Mouse (Mus musculus): Measurements from ENCODE around the gene Rag1. TPM values are rescaled to one million over a fixed set of nuclear protein-coding genes. Genes with fewer than 3 reads are reported as not detected.

The Rag1 gene
- total and polyA plus RNA-seq, 3 experiments = under 0.01 TPM; not detected in 2

DNA sequence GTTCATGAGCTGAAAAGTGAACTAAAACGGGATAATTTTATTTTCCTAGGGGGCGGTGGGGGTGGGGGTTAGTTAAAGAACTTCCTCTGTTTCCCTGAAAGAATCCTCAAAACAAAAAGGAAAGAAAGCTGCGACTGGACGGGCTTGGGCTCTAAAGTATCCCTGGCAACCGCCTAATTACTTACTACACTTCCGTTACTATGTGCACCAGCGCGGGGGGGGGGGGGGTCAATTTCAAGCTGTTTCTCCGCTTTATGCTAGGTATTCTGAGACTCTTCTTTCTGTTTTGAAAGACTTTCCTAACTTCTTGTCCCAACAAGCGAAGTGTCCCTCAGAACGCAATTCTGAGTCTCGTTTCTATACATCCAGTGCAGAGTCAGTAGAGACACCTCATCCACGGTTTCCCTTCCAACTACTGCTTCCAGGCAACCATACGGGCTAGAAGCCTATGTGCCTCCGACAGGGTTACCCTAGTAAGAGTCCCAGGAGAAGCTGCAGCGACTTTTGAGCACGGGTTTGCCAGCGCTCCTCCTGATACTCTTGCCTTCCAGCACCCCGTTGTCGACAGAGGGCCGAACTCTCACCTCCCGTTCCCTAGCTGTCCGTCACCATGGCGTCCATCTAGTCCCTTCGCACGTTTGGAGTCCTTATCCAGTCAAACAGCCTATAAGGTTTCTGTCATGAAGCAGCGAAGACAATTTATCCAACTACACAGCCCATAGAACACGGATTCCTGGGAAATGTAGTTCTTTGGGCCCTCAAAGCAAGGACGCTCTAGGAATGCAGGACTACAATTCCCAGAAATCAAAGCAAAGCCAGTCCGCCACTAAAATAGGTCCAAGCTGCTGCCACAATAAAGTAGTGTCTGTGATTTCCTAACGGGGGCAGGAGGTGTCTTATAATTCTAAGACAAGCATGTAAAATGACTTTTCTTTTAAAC lies 20.7 kb downstream of the Rag1 start:
- H3K4me1 ChIP-seq (ENCODE audit: control insufficient read depth in 1 of 2, insufficient read depth in 2 of 2, low read length in 2 of 2) = peaks cover 2 to 7% of the 10 kb centered on the region in 2 experiments; a peak in 3 of 4 replicates
- peaks cover 0 to 2% of the 10 kb centered on the region in 2 experiments; a peak in 2 of 4 replicates for H3K27me3 ChIP-seq (ENCODE audit: control insufficient read depth in 1 of 2, insufficient read depth in 2 of 2, low read length in 2 of 2)
- DNase-seq (ENCODE audit: low read depth, low spot score) = peak; percentile 96
- H3K9me3 ChIP-seq (replicated peaks; ENCODE audit: insufficient read depth, low read length) = no peaks in the 10 kb centered on the region
- peak overlapping the region; percentile 75 for H3K9ac ChIP-seq (ENCODE audit: control insufficient read depth, low read depth, low read length, poor library complexity, severe bottlenecking)
- H3K27ac ChIP-seq (ENCODE audit: control insufficient read depth, low read depth, low read length) = peak overlapping the region; percentile 29
- H3K36me3 ChIP-seq (ENCODE audit: control insufficient read depth in 1 of 2, insufficient read depth in 2 of 2, low read length in 2 of 2) = peaks cover 0 to 10% of the 10 kb centered on the region in 2 experiments; a peak in 2 of 4 replicates
- H3K4me3 ChIP-seq (ENCODE audit: control insufficient read depth in 1 of 2, insufficient read depth in 1 of 2, low read depth in 2 of 2, low read length in 2 of 2) = peak overlapping the region; percentile 72 to 83
- H3K79me2 ChIP-seq (ENCODE audit: control insufficient read depth, insufficient read depth, low read length, poor library complexity) = no peaks in the 10 kb centered on the region
- TF ChIP-seq NELFE (IDR thresholded peaks at IDR 0.05; ENCODE audit: low read depth, low read length) (peak; percentile 61), MYC (IDR thresholded peaks at IDR 0.05; ENCODE audit: low read depth, low read length) (peak; percentile 57; the same call in 1 of the 2 replicates), ETS1 (IDR thresholded peaks at IDR 0.05; ENCODE audit: low read depth, low read length) (no peak), MXI1 (IDR thresholded peaks at IDR 0.05; ENCODE audit: low read depth, low read length) (no peak; the same call in 1 of the 2 replicates), GABPA (IDR thresholded peaks at IDR 0.05; ENCODE audit: low read depth, low read length) (no peak), ZMIZ1 (IDR thresholded peaks at IDR 0.05; ENCODE audit: low read depth, low read length) (no peak), MAFK (IDR thresholded peaks at IDR 0.05; ENCODE audit: borderline replicate concordance, low read depth, low read length) (no peak), E2F4 (IDR thresholded peaks at IDR 0.05; ENCODE audit: borderline replicate concordance, low read depth, low read length) (no peak), RAD21 (IDR thresholded peaks at IDR 0.05; ENCODE audit: low read depth, low read length) (no peak), CTCF (IDR thresholded peaks at IDR 0.05 in 2 of 3, conservative IDR thresholded peaks at IDR 0.05 in 1 of 3; ENCODE audit: control insufficient read depth in 1 of 3, insufficient read depth in 1 of 3, low read depth in 2 of 3, low read length in 3 of 3, poor library complexity in 1 of 3, severe bottlenecking in 1 of 3) (no peak), HCFC1 (IDR thresholded peaks at IDR 0.05; ENCODE audit: low read depth, low read length) (peak; percentile 100), ZNF384 (IDR thresholded peaks at IDR 0.05; ENCODE audit: low read depth, low read length) (no peak), CHD1 (IDR thresholded peaks at IDR 0.05; ENCODE audit: low read depth, low read length) (no peak), TCF12 (IDR thresholded peaks at IDR 0.05; ENCODE audit: low read depth, low read length) (no peak; the same call in 1 of the 2 replicates), POLR2A (IDR thresholded peaks at IDR 0.05; ENCODE audit: control insufficient read depth in 1 of 2, insufficient read depth in 1 of 2, low read depth in 1 of 2, low read length in 2 of 2, poor library complexity in 1 of 2) (peak; percentile 33 to 78; a peak in 2 of 4 replicates), NRF1 (IDR thresholded peaks at IDR 0.05; ENCODE audit: insufficient read depth, low read depth, low read length, poor library complexity, severe bottlenecking) (no peak), UBTF (IDR thresholded peaks at IDR 0.05; ENCODE audit: borderline replicate concordance, insufficient read depth, low read depth, low read length) (no peak), MYB (IDR thresholded peaks at IDR 0.05; ENCODE audit: low read depth, low read length) (no peak), ZKSCAN1 (IDR thresholded peaks at IDR 0.05; ENCODE audit: low read depth, low read length) (no peak), USF1 (IDR thresholded peaks at IDR 0.05; ENCODE audit: low read depth, low read length) (no peak), GATA1 (IDR thresholded peaks at IDR 0.05; ENCODE audit: low read depth, low read length) (peak; percentile 45; the same call in 1 of the 2 replicates), ELF1 (IDR thresholded peaks at IDR 0.05; ENCODE audit: low read depth, low read length) (peak; percentile 42; the same call in 1 of the 2 replicates), CHD2 (IDR thresholded peaks at IDR 0.05; ENCODE audit: low read length) (no peak), EP300 (IDR thresholded peaks at IDR 0.05; ENCODE audit: low read depth in 1 of 2, low read length in 2 of 2) (no peak), MAZ (IDR thresholded peaks at IDR 0.05; ENCODE audit: low read depth, low read length) (0 out of 2 replicates have a peak, but pooled peaks have one; percentile 64), JUND (IDR thresholded peaks at IDR 0.05; ENCODE audit: low read depth, low read length) (no peak), USF2 (IDR thresholded peaks at IDR 0.05; ENCODE audit: borderline replicate concordance in 1 of 2, insufficient read depth in 1 of 2, low read depth in 1 of 2, low read length in 2 of 2) (no peak), RCOR1 (IDR thresholded peaks at IDR 0.05; ENCODE audit: low read depth, low read length) (no peak), ZC3H11A (IDR thresholded peaks at IDR 0.05; ENCODE audit: low read depth, low read length) (no peak), TAL1 (IDR thresholded peaks at IDR 0.05; ENCODE audit: low read length) (peak; percentile 23; the same call in 1 of the 2 replicates), TBP (IDR thresholded peaks at IDR 0.05; ENCODE audit: low read depth, low read length) (peak; percentile 79; the same call in 1 of the 2 replicates), POLR2AphosphoS2 (IDR thresholded peaks at IDR 0.05; ENCODE audit: low read length) (no peak), POLR2AphosphoS5 (IDR thresholded peaks at IDR 0.05; ENCODE audit: borderline replicate concordance, low read depth, low read length) (no peak), MEF2A (IDR thresholded peaks at IDR 0.05; ENCODE audit: extremely low read depth, insufficient replicate concordance, low read depth, low read length, poor library complexity, severe bottlenecking) (no peak)
